Mouse (Mus musculus): Measurements from ENCODE around the gene Slc38a4. TPM values are rescaled to one million over a fixed set of nuclear protein-coding genes. Genes with fewer than 3 reads are reported as not detected.

Slc38a4 gene
- total and polyA plus RNA-seq, 2 experiments, result 659 to 1,197 TPM

DNA sequence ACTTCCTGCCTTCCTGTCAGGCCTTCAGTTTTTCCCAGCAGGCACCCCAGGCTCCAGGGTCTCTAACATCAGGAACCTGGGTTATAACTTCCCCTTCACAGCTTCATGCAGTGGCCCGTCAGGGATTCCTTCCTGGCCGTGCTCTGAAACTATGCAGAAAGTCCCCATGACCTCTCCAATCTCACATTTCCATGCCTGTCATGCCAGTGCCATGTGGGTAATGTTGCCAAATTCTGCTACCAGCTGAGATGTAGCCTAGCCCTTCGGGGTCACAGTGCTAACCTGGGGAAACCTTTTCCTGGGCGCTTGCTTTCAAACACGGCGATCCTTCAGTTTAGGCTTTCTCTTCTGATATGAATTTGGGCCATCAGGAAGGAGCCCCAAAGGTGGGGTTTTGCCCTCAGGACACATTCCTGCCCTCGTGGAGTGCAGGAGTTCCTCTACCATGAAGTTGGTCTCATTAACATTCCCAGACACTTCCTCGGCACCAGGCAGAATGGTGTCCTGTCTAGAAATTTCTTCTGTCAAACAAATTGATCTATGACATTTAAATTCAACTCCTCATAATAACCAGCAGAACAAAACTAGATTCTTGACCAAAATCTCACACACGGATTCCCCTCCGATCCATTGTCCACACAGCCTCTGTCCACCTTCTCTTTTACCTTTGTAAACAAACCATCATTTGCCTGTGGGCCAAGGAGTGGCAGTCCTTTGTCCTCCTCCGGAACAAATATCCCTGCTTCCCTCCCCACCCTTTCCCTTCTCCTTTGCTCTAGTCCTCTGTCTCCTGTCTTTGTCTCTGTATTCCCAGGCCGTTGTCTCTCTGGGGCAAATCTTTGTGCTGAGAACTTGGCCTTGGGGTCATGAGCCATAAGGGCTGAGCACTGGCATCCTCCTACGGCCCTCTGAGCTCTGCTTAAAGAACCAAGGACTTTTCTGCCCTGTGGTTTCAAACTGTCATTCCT is 17.4 kb upstream of the Slc38a4 start:
- no peaks in the 10 kb centered on the region for H3K27me3 ChIP-seq (ENCODE audit: control insufficient read depth, insufficient read depth, low read length)
- H3K4me1 ChIP-seq (ENCODE audit: control insufficient read depth, insufficient read depth, low read length), result peaks cover 7% of the 10 kb centered on the region; the same call in 1 of the 2 replicates
- no peak overlapping the region for H3K27ac ChIP-seq (replicated peaks; ENCODE audit: insufficient read depth, low read depth, low read length)
- H3K79me2 ChIP-seq (ENCODE audit: control insufficient read depth, insufficient read depth, low read length), result no peaks in the 10 kb centered on the region
- H3K9ac ChIP-seq (ENCODE audit: low read depth, low read length), result no peak overlapping the region
- H3K4me3 ChIP-seq (ENCODE audit: insufficient read depth, low read depth, low read length), result no peak overlapping the region
- WGBS, result 87% methylated on average over 13 of the region's 13 CpGs
- TF ChIP-seq POLR2A (IDR thresholded peaks at IDR 0.05; ENCODE audit: extremely low read depth, insufficient read depth, low read length), result no peak
- DNase-seq (ENCODE audit: extremely low read depth, low read depth, low spot score), result no peak
- no peaks in the 10 kb centered on the region for H3K36me3 ChIP-seq (ENCODE audit: control insufficient read depth, insufficient read depth, low read length)

DNA sequence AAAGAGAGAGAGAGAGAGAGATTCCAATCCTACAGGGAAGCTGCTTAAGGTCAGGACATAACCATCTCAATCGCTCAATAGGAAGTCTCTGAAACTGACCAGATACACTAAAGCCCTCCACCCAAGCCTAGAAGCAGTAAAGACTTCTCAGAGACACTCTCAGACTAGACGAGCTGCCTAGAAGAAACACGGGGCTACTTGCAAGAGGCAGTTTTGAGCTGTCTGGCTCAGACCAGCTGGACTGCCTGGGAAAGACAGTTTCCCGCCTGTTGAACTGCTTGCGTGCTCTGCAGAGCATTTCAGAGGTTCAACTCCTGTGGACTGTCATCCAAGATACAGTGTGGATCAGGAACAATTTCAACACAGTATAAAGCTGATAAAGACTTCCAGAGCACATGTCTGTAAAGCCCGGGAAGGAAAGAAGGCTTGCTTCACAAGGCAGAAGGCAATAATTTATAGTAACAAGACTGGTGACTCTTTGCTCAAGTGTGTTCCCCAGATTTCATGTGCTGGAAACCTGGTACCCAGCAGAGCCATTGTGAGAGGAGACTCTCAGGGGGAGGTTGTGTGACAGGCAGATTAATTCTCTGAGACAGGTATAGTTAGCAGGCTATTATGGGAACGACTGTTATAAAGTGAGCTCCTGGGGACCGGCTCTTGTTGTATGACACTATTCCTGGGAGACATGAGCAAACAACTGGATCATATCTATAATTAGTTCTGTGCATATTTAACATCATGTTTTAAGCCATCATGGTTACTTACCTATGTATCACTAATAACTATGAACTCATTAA is 11.8 kb upstream of the Slc38a4 start:
- Histone ChIP-seq H3K27ac (replicated peaks; ENCODE audit: insufficient read depth, low read depth, low read length) (no peak overlapping the region), H3K27me3 (ENCODE audit: control insufficient read depth, insufficient read depth, low read length) (no peaks in the 10 kb centered on the region), H3K9ac (ENCODE audit: low read depth, low read length) (no peak overlapping the region), H3K79me2 (ENCODE audit: control insufficient read depth, insufficient read depth, low read length) (no peaks in the 10 kb centered on the region), H3K4me3 (ENCODE audit: insufficient read depth, low read depth, low read length) (no peak overlapping the region), H3K4me1 (ENCODE audit: control insufficient read depth, insufficient read depth, low read length) (no peaks in the 10 kb centered on the region), H3K36me3 (ENCODE audit: control insufficient read depth, insufficient read depth, low read length) (no peaks in the 10 kb centered on the region)
- DNase-seq (ENCODE audit: extremely low read depth, low read depth, low spot score), result no peak
- 35% methylated on average over 8 of the region's 8 CpGs for WGBS
- TF ChIP-seq POLR2A (IDR thresholded peaks at IDR 0.05; ENCODE audit: extremely low read depth, insufficient read depth, low read length) (no peak), CTCF (IDR thresholded peaks at IDR 0.05; ENCODE audit: low read depth, low read length) (no peak)

DNA sequence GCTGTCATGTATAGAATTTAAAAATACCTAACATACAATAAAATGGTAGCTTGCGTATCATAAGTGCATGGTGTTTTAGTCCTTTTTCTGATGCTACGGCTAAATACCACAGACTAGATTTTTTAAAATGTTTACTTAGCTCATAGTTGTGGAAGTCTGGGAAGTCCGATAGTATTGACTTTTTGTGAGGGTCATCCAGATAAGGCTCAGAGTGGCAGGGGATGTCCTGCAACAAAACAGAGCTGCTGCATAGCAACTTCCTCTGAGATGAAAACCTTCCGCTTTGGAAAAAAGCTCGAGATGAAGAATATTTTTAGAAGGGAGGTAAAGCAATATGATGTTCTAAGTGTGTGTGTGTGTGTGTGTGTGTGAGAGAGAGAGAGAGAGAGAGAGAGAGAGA is 11.2 kb upstream of the Slc38a4 start:
- TF ChIP-seq POLR2A (IDR thresholded peaks at IDR 0.05; ENCODE audit: extremely low read depth, insufficient read depth, low read length), result no peak
- TF ChIP-seq CTCF (IDR thresholded peaks at IDR 0.05; ENCODE audit: low read depth, low read length), result no peak
- 21% methylated on average over 5 of the region's 5 CpGs for WGBS
- Histone ChIP-seq H3K79me2 (ENCODE audit: control insufficient read depth, insufficient read depth, low read length) (no peaks in the 10 kb centered on the region), H3K9ac (ENCODE audit: low read depth, low read length) (no peak overlapping the region), H3K4me3 (ENCODE audit: insufficient read depth, low read depth, low read length) (no peak overlapping the region), H3K27me3 (ENCODE audit: control insufficient read depth, insufficient read depth, low read length) (no peaks in the 10 kb centered on the region), H3K27ac (replicated peaks; ENCODE audit: insufficient read depth, low read depth, low read length) (no peak overlapping the region), H3K4me1 (ENCODE audit: control insufficient read depth, insufficient read depth, low read length) (no peaks in the 10 kb centered on the region), H3K36me3 (ENCODE audit: control insufficient read depth, insufficient read depth, low read length) (no peaks in the 10 kb centered on the region)
- DNase-seq (ENCODE audit: extremely low read depth, low read depth, low spot score), result peak; percentile 42

DNA sequence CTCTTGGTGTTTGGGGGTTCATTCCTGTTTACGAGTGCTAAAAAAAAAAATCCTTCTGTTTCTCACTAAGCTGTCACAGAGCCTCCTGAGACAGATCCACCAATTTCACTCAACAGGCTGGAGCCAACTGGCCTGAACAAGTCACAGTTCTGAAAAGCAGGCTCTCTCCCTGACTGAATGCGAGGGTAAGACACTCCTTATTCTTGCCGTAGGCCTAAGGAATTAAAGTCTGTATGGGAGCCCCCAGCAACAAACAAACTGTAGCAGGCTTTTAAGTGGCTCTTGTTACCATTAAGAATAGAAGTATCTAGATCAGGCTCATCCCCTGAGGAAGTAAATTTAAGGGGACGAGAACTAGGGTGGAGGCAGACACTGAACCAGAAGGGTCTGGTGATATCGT is 7.5 kb upstream of the Slc38a4 start:
- no peaks in the 10 kb centered on the region for H3K79me2 ChIP-seq (ENCODE audit: control insufficient read depth, insufficient read depth, low read length)
- WGBS, result 97% methylated on average over 5 of the region's 5 CpGs

DNA sequence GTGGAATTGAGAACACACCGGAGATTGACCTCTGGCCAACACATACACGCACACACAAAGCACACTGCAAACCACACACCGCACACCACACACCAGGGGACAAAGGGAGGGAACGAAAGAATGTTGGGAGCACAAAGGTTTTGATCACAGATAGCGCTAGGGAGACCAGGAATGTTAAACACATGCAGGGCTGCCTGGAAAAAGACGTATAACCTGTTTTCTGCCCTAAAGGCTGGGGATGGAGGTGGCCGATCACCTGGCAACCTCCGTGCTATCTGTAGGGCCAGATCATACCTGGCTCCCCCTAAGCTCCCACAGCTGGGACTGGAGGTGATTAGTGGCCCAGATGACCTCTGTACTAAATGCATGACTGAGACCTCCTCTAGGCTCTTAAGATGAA is 5.2 kb upstream of the Slc38a4 start:
- H3K9ac ChIP-seq (ENCODE audit: low read depth, low read length), result no peak overlapping the region
- TF ChIP-seq POLR2A (IDR thresholded peaks at IDR 0.05; ENCODE audit: extremely low read depth, insufficient read depth, low read length) (no peak), CTCF (IDR thresholded peaks at IDR 0.05; ENCODE audit: low read depth, low read length) (no peak)
- H3K4me3 ChIP-seq (ENCODE audit: insufficient read depth, low read depth, low read length), result no peak overlapping the region
- WGBS, result 93% methylated on average over 8 of the region's 8 CpGs
- no peaks in the 10 kb centered on the region for H3K27me3 ChIP-seq (ENCODE audit: control insufficient read depth, insufficient read depth, low read length)
- H3K27ac ChIP-seq (replicated peaks; ENCODE audit: insufficient read depth, low read depth, low read length), result no peak overlapping the region
- H3K4me1 ChIP-seq (ENCODE audit: control insufficient read depth, insufficient read depth, low read length), result no peaks in the 10 kb centered on the region
- no peaks in the 10 kb centered on the region for H3K79me2 ChIP-seq (ENCODE audit: control insufficient read depth, insufficient read depth, low read length)
- H3K36me3 ChIP-seq (ENCODE audit: control insufficient read depth, insufficient read depth, low read length), result no peaks in the 10 kb centered on the region
- DNase-seq (ENCODE audit: extremely low read depth, low read depth, low spot score), result no peak

More for the DNA sequence above, 7.5 kb upstream of the Slc38a4 start:
- H3K27me3 ChIP-seq (ENCODE audit: control insufficient read depth, insufficient read depth, low read length), result no peaks in the 10 kb centered on the region
- H3K4me1 ChIP-seq (ENCODE audit: control insufficient read depth, insufficient read depth, low read length), result no peaks in the 10 kb centered on the region
- no peak for DNase-seq (ENCODE audit: extremely low read depth, low read depth, low spot score)
- no peak overlapping the region for H3K27ac ChIP-seq (replicated peaks; ENCODE audit: insufficient read depth, low read depth, low read length)
- no peaks in the 10 kb centered on the region for H3K36me3 ChIP-seq (ENCODE audit: control insufficient read depth, insufficient read depth, low read length)
- TF ChIP-seq POLR2A (IDR thresholded peaks at IDR 0.05; ENCODE audit: extremely low read depth, insufficient read depth, low read length) (no peak), CTCF (IDR thresholded peaks at IDR 0.05; ENCODE audit: low read depth, low read length) (no peak)
- H3K4me3 ChIP-seq (ENCODE audit: insufficient read depth, low read depth, low read length), result no peak overlapping the region
- H3K9ac ChIP-seq (ENCODE audit: low read depth, low read length), result no peak overlapping the region
